Mouse (Mus musculus): Measurements from ENCODE around the gene Fgf3. TPM values are rescaled to one million over a fixed set of nuclear protein-coding genes. Genes with fewer than 3 reads are reported as not detected.

Fgf3 gene
- polyA plus RNA-seq, 1 experiment from 2014 or later = 0.21 TPM

GRCm38 (mm10) chr7:144862712-144863111 is 24.8 kb downstream of the Fgf3 start:
- H3K4me1 ChIP-seq (replicated peaks; ENCODE audit: control insufficient read depth, insufficient read depth, low read length) = peaks cover 5% of the 10 kb centered on the region; the same call in 1 of the 2 replicates
- ATAC-seq (replicated peaks; ENCODE audit: low FRiP score) (no peak), DNase-seq (ENCODE audit: low spot score) (no peak)
- peaks cover 84% of the 10 kb centered on the region for H3K27me3 ChIP-seq (replicated peaks; ENCODE audit: control insufficient read depth, insufficient read depth, low read length)
- no peak overlapping the region for H3K4me2 ChIP-seq
- no peaks in the 10 kb centered on the region for H3K9me3 ChIP-seq (ENCODE audit: control insufficient read depth, low read length)
- H3K9ac ChIP-seq (ENCODE audit: low read depth, low read length) = no peak overlapping the region
- H3K4me3 ChIP-seq (ENCODE audit: low read depth, low read length) = no peak overlapping the region
- H3K27ac ChIP-seq (ENCODE audit: low read depth, low read length) = no peak overlapping the region
- H3K36me3 ChIP-seq (ENCODE audit: control insufficient read depth, insufficient read depth, low read length) = no peaks in the 10 kb centered on the region
- 5% methylated on average over 18 of the region's 18 CpGs for WGBS

GRCm38 (mm10) chr7:144863196-144863595 is 25.3 kb downstream of the Fgf3 start:
- H3K4me1 ChIP-seq (replicated peaks; ENCODE audit: control insufficient read depth, insufficient read depth, low read length) = peaks cover 5% of the 10 kb centered on the region; the same call in 1 of the 2 replicates
- H3K36me3 ChIP-seq (ENCODE audit: control insufficient read depth, insufficient read depth, low read length) = no peaks in the 10 kb centered on the region
- ATAC-seq (replicated peaks; ENCODE audit: low FRiP score) = no peak
- no peak overlapping the region for H3K27ac ChIP-seq (ENCODE audit: low read depth, low read length)
- peaks cover 84% of the 10 kb centered on the region for H3K27me3 ChIP-seq (replicated peaks; ENCODE audit: control insufficient read depth, insufficient read depth, low read length)
- H3K4me2 ChIP-seq = no peak overlapping the region
- no peak overlapping the region for H3K4me3 ChIP-seq (ENCODE audit: low read depth, low read length)
- no peaks in the 10 kb centered on the region for H3K9me3 ChIP-seq (ENCODE audit: control insufficient read depth, low read length)
- no peak overlapping the region for H3K9ac ChIP-seq (ENCODE audit: low read depth, low read length)
- no peak for DNase-seq (ENCODE audit: low spot score)
- 4% methylated on average over 11 of the region's 11 CpGs for WGBS

- no peak for ATAC-seq (replicated peaks; ENCODE audit: low FRiP score)
- Histone ChIP-seq H3K4me1 (replicated peaks; ENCODE audit: control insufficient read depth, insufficient read depth, low read length) (peaks cover 5% of the 10 kb centered on the region; the same call in 1 of the 2 replicates), H3K36me3 (ENCODE audit: control insufficient read depth, insufficient read depth, low read length) (no peaks in the 10 kb centered on the region), H3K27ac (ENCODE audit: low read depth, low read length) (no peak overlapping the region), H3K9ac (ENCODE audit: low read depth, low read length) (no peak overlapping the region), H3K4me2 (no peak overlapping the region), H3K4me3 (ENCODE audit: low read depth, low read length) (no peak overlapping the region), H3K9me3 (ENCODE audit: control insufficient read depth, low read length) (no peaks in the 10 kb centered on the region), H3K27me3 (replicated peaks; ENCODE audit: control insufficient read depth, insufficient read depth, low read length) (peaks cover 80% of the 10 kb centered on the region)
- no peak for DNase-seq (ENCODE audit: low spot score)
- 60% methylated on average over 3 of the region's 3 CpGs for WGBS
Observed at GRCm38 (mm10) chr7:144864160-144864670, 26.3 kb downstream of the Fgf3 start.

GRCm38 (mm10) chr7:144867161-144867560 is 29.3 kb downstream of the Fgf3 start:
- Histone ChIP-seq H3K27ac (ENCODE audit: low read depth, low read length) (no peak overlapping the region), H3K27me3 (replicated peaks; ENCODE audit: control insufficient read depth, insufficient read depth, low read length) (peaks cover 50% of the 10 kb centered on the region), H3K9ac (ENCODE audit: low read depth, low read length) (no peak overlapping the region), H3K36me3 (ENCODE audit: control insufficient read depth, insufficient read depth, low read length) (no peaks in the 10 kb centered on the region), H3K4me3 (ENCODE audit: low read depth, low read length) (no peak overlapping the region), H3K4me1 (replicated peaks; ENCODE audit: control insufficient read depth, insufficient read depth, low read length) (no peaks in the 10 kb centered on the region), H3K9me3 (ENCODE audit: control insufficient read depth, low read length) (no peaks in the 10 kb centered on the region), H3K4me2 (no peak overlapping the region)
- DNase-seq (ENCODE audit: low spot score) = no peak
- no peak for ATAC-seq (replicated peaks; ENCODE audit: low FRiP score)
- 60% methylated on average over 4 of the region's 4 CpGs for WGBS

GRCm38 (mm10) chr7:144867602-144868001 is 29.7 kb downstream of the Fgf3 start:
- Histone ChIP-seq H3K4me2 (no peak overlapping the region), H3K27ac (ENCODE audit: low read depth, low read length) (no peak overlapping the region), H3K4me1 (replicated peaks; ENCODE audit: control insufficient read depth, insufficient read depth, low read length) (no peaks in the 10 kb centered on the region), H3K9me3 (ENCODE audit: control insufficient read depth, low read length) (no peaks in the 10 kb centered on the region), H3K4me3 (ENCODE audit: low read depth, low read length) (no peak overlapping the region), H3K36me3 (ENCODE audit: control insufficient read depth, insufficient read depth, low read length) (no peaks in the 10 kb centered on the region), H3K27me3 (replicated peaks; ENCODE audit: control insufficient read depth, insufficient read depth, low read length) (peaks cover 46% of the 10 kb centered on the region), H3K9ac (ENCODE audit: low read depth, low read length) (no peak overlapping the region)
- no peak for DNase-seq (ENCODE audit: low spot score)
- 75% methylated on average over 8 of the region's 8 CpGs for WGBS
- ATAC-seq (replicated peaks; ENCODE audit: low FRiP score) = no peak

GRCm38 (mm10) chr7:144872420-144872819 is 34.5 kb downstream of the Fgf3 start:
- no peak overlapping the region for H3K27ac ChIP-seq (ENCODE audit: low read depth, low read length)

GRCm38 (mm10) chr7:144873160-144873559 is 35.3 kb downstream of the Fgf3 start:
- Histone ChIP-seq H3K4me1 (replicated peaks; ENCODE audit: control insufficient read depth, insufficient read depth, low read length) (no peaks in the 10 kb centered on the region), H3K4me2 (no peak overlapping the region), H3K4me3 (ENCODE audit: low read depth, low read length) (no peak overlapping the region), H3K36me3 (ENCODE audit: control insufficient read depth, insufficient read depth, low read length) (no peaks in the 10 kb centered on the region), H3K27me3 (replicated peaks; ENCODE audit: control insufficient read depth, insufficient read depth, low read length) (no peaks in the 10 kb centered on the region; the same call in 1 of the 2 replicates), H3K27ac (ENCODE audit: low read depth, low read length) (no peak overlapping the region), H3K9ac (ENCODE audit: low read depth, low read length) (no peak overlapping the region), H3K9me3 (ENCODE audit: control insufficient read depth, low read length) (no peaks in the 10 kb centered on the region)
- WGBS = 69% methylated on average over 4 of the region's 4 CpGs
- no peak for ATAC-seq (replicated peaks; ENCODE audit: low FRiP score)
- no peak for DNase-seq (ENCODE audit: low spot score)

More at GRCm38 (mm10) chr7:144872420-144872819, 34.5 kb downstream of the Fgf3 start:
- Histone ChIP-seq H3K9me3 (ENCODE audit: control insufficient read depth, low read length) (no peaks in the 10 kb centered on the region), H3K27me3 (replicated peaks; ENCODE audit: control insufficient read depth, insufficient read depth, low read length) (peaks cover 2% of the 10 kb centered on the region), H3K4me1 (replicated peaks; ENCODE audit: control insufficient read depth, insufficient read depth, low read length) (no peaks in the 10 kb centered on the region), H3K36me3 (ENCODE audit: control insufficient read depth, insufficient read depth, low read length) (no peaks in the 10 kb centered on the region), H3K9ac (ENCODE audit: low read depth, low read length) (no peak overlapping the region), H3K4me3 (ENCODE audit: low read depth, low read length) (no peak overlapping the region), H3K4me2 (no peak overlapping the region)
- DNase-seq (ENCODE audit: low spot score) (no peak), ATAC-seq (replicated peaks; ENCODE audit: low FRiP score) (no peak)
- WGBS = 53% methylated on average over 4 of the region's 4 CpGs

GRCm38 (mm10) chr7:144874226-144874625 is 36.3 kb downstream of the Fgf3 start:
- WGBS = 62% methylated on average over 4 of the region's 4 CpGs
- no peaks in the 10 kb centered on the region for H3K9me3 ChIP-seq (ENCODE audit: control insufficient read depth, low read length)
- no peak overlapping the region for H3K9ac ChIP-seq (ENCODE audit: low read depth, low read length)
- H3K4me1 ChIP-seq (replicated peaks; ENCODE audit: control insufficient read depth, insufficient read depth, low read length) = no peaks in the 10 kb centered on the region
- H3K36me3 ChIP-seq (ENCODE audit: control insufficient read depth, insufficient read depth, low read length) = no peaks in the 10 kb centered on the region
- H3K4me2 ChIP-seq = no peak overlapping the region
- H3K27me3 ChIP-seq (replicated peaks; ENCODE audit: control insufficient read depth, insufficient read depth, low read length) = peaks cover 3% of the 10 kb centered on the region; the same call in 1 of the 2 replicates
- H3K27ac ChIP-seq (ENCODE audit: low read depth, low read length) = no peak overlapping the region
- DNase-seq (ENCODE audit: low spot score) = no peak
- ATAC-seq (replicated peaks; ENCODE audit: low FRiP score) = no peak
- no peak overlapping the region for H3K4me3 ChIP-seq (ENCODE audit: low read depth, low read length)

GRCm38 (mm10) chr7:144878401-144878800 is 40.5 kb downstream of the Fgf3 start:
- H3K4me3 ChIP-seq (ENCODE audit: low read depth, low read length) = no peak overlapping the region
- H3K36me3 ChIP-seq (ENCODE audit: control insufficient read depth, insufficient read depth, low read length) = no peaks in the 10 kb centered on the region
- H3K9me3 ChIP-seq (ENCODE audit: control insufficient read depth, low read length) = no peaks in the 10 kb centered on the region
- H3K9ac ChIP-seq (ENCODE audit: low read depth, low read length) = no peak overlapping the region
- no peak overlapping the region for H3K4me2 ChIP-seq
- WGBS = 97% methylated on average over 1 of the region's 1 CpGs
- H3K27ac ChIP-seq (ENCODE audit: low read depth, low read length) = no peak overlapping the region
- no peak for DNase-seq (ENCODE audit: low spot score)
- peaks cover 3% of the 10 kb centered on the region; the same call in 1 of the 2 replicates for H3K27me3 ChIP-seq (replicated peaks; ENCODE audit: control insufficient read depth, insufficient read depth, low read length)
- no peak for ATAC-seq (replicated peaks; ENCODE audit: low FRiP score)
- no peaks in the 10 kb centered on the region for H3K4me1 ChIP-seq (replicated peaks; ENCODE audit: control insufficient read depth, insufficient read depth, low read length)

Data from liver, embryonic 11.5 days (tissue).